Mouse (Mus musculus): ENCODE data around the gene 1700003E16Rik. TPM values are rescaled to one million over a fixed set of nuclear protein-coding genes. Genes with fewer than 3 reads are reported as not detected.

The 1700003E16Rik gene
- polyA plus RNA-seq (2016; fragmentation: Nextera tagmentation; extraction: Ambion mirVana) = 1.9 and 2.0 TPM in 2 replicates

DNA sequence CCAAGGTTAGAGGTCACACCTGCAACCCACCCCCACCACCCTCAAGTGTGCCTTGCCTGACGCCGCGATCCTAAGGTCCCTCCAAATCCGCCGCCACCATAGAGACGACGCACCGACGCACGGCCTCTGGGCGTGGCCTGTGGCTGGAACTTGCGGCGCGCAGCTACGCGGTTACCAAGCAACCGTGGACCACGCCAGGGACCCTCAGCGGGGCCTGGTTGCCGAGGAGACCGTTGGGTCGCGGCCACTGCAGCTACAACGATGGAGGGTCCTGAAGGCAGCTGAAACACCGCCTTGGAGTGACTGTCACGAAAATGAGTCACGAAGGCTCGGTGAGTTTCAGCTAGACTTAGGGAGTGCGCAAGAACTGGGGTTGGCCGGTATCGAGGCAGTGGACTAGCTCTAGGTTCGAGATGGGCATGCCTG is at the start of gene 1700003E16Rik, which contains the start of gene Wdr54:
Gene 1700003E16Rik (plus strand): TSS at position 146 of the 426 bp plus-strand sequence.
Gene Wdr54 (minus strand): TSS at position 139 of the 426 bp plus-strand sequence.
- DNase-seq (ENCODE audit: low spot score) = peak; percentile 92
- Histone ChIP-seq H3K27ac (replicated peaks) (peak within 1 kb of the TSS; percentile 84), H3K27me3 (ENCODE audit: low read depth, poor library complexity, severe bottlenecking) (peaks cover 40% of the 10 kb centered on the region), H3K4me1 (peaks cover 44% of the 10 kb centered on the region), H3K36me3 (peaks cover 29% of the 10 kb centered on the region), H3K9me3 (replicated peaks) (no peaks in the 10 kb centered on the region), H3K4me3 (peak within 1 kb of the TSS; percentile 71)
- WGBS = 1% methylated on average over 32 of the region's 32 CpGs

DNA sequence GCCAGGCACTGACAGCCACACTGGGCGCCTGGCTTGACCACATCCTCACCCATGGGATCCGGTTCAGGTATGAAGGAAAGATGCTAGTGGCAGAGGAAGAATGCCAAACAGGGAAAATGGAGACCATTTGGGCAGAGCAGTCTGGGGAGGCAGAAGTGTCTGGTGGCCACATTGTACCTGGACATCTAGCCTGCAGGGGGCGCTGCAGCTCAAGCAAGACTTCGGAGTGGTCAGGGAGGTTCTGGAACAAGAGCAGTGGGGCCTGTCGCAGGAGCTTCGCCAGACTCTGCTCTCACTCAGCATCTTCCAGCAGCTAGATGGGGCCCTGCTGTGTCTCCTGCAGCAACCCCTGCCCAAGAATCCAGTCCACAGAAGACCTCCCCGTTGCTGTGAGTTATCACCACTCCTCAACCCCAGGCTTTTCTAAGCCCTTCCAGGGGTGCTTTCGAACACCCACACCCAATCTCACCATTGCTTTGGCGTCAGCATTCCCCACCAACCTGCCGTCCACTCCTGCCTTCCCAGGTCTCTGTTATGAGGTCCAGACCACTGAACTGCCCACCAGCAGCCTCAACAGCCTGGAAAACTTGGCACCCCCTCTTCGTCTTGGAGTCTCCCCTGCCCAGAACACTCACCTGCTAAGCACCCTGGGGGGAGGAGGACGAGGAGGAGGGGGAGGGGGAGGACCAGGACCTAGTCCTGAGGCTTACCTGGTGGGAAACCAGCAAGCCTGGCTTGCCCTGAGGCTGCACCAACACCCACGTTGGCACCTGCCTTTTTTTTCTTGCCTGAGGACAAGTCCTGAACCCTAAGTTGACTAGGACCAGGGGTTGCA is 48.4 kb upstream of the 1700003E16Rik start:
- 36% methylated on average over 13 of the region's 13 CpGs for WGBS
- DNase-seq (ENCODE audit: low spot score) = peak; percentile 83
- no peaks in the 10 kb centered on the region for H3K9me3 ChIP-seq (replicated peaks)

DNA sequence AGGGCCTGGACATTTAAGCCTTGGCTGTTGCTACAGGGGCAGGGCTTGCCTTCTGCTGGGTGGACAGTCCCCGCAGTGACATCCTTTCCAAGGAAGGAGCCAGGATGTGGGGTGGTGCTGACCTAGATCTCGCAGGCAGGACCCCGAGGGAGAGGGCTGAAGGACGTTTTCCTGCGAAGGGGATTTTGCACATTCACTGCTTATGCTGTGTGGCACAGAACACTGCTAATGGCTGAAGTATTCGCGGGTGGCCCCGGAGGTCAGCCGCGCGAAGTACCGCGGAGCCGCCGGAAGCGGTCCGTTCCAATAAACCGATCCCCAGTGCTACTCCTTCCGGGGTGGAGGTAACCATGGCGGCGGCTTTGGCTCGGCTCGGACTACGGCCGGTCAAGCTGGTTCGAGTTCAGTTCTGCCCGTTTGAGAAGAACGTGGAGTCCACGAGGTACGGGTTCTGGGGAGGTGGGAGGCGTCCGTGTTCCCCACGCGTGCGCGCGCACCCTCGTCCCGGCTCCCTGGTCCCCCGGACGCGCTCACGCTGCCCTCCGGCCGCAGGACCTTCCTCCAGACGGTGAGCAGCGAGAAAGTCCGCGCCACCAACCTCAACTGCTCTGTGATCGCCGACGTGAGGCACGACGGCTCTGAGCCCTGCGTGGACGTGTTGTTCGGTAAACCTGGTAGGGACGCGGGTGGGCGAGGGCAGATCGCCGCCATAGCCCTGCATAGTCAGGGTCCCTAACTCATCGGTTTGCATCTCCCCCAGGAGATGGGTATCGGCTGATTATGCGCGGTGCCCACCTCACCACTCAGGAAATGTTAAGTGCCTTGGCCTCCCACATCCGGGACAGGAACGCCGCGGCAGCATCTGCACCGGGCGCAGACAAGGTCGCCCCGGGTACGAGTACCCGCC is 47.2 kb upstream of the 1700003E16Rik start, which contains the start of gene Mrpl53:
Gene Mrpl53 (plus strand): TSS at position 279 of the 907 bp plus-strand sequence.
- Histone ChIP-seq H3K9me3 (replicated peaks) (no peaks in the 10 kb centered on the region), H3K36me3 (peaks cover 29% of the 10 kb centered on the region), H3K4me3 (peak within 1 kb of the TSS; percentile 77), H3K27ac (replicated peaks) (peak within 1 kb of the TSS; percentile 88), H3K4me1 (peaks cover 27% of the 10 kb centered on the region), H3K27me3 (ENCODE audit: low read depth, poor library complexity, severe bottlenecking) (no peaks in the 10 kb centered on the region)
- DNase-seq (ENCODE audit: low spot score) = peak; percentile 83
- under 1% methylated on average over 76 of the region's 76 CpGs for WGBS

More for the DNA sequence above, 48.4 kb upstream of the 1700003E16Rik start:
- Histone ChIP-seq H3K4me1 (peaks cover 35% of the 10 kb centered on the region), H3K4me3 (peak overlapping the region; percentile 77), H3K36me3 (peaks cover 29% of the 10 kb centered on the region), H3K27me3 (ENCODE audit: low read depth, poor library complexity, severe bottlenecking) (peaks cover 10% of the 10 kb centered on the region), H3K27ac (replicated peaks) (peak overlapping the region; percentile 88)

DNA sequence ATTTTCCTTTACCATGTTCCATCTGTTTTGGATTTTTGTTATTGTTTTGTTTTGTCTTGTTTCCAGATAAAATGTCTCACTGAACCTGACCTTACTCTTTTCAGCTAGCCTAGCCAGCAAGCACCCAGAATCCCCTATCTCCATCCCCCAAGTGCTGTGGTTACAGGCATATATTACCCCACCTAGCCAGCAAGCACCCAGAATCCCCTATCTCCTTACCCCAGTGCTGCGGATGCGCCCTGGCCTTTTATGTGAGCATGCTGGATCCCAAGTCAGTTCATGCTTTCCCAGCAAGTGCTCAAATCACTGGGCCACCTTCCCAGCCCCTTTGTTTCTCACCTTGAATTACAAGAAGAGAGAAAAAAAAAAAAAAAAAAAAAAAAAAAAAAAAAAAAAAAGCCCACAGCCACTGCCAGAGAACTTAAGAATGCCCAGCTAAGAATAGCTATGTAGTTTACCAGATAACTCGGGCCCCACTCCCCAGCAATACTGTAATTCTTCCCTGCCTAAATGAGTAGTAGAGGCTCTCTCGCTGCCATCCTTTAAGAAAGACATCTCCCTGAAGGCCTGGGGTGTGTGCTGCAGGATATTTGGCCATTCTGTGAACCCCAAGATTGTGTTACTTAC is 44.6 kb upstream of the 1700003E16Rik start:
- WGBS = 90% methylated on average over 4 of the region's 4 CpGs
- H3K27ac ChIP-seq (replicated peaks) = no peak overlapping the region
- peaks cover 50% of the 10 kb centered on the region for H3K4me1 ChIP-seq

DNA sequence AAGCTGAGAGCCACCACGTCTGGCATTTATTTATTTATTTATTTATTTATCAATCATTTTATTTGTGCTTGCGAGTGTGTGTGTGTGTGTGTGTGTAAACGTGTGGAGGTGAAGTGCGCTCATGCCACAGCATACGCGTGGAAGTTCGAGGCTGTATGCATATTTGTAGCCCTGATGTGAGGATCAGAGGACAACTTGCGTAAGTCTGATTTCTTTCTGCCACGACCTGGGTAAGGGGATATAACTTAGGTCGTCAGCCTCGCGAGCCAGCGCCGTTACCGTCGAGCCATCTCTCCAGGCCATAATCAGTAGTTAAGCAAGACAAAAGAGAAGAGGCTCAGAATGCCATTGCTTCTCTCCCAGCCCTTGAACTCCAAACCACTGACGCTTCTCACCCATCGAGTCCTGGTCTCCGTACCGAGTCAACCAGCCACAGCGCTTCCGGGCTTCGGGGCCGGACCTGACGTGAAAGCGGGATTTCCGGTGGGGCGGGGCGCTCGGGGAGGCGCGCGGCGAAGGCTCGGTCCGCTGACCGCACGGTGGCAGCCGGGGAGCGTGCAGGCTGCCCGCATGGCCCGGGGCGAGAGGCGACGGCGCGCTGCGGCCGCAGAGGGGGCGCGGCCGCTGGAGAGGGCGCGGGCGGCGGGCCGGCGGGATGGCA is 41.1 kb upstream of the 1700003E16Rik start, which contains the start of gene Mogs:
Gene Mogs (plus strand): TSS at position 486 of the 661 bp plus-strand sequence.
- Histone ChIP-seq H3K9me3 (replicated peaks) (no peaks in the 10 kb centered on the region), H3K27ac (replicated peaks) (peak within 1 kb of the TSS; percentile 90), H3K4me3 (peak within 1 kb of the TSS; percentile 89), H3K4me1 (peaks cover 53% of the 10 kb centered on the region), H3K36me3 (peaks cover 47% of the 10 kb centered on the region), H3K27me3 (ENCODE audit: low read depth, poor library complexity, severe bottlenecking) (no peaks in the 10 kb centered on the region)
- WGBS = 1% methylated on average over 49 of the region's 58 CpGs
- peak; percentile 95 for DNase-seq (ENCODE audit: low spot score)

More for the DNA sequence above, 44.6 kb upstream of the 1700003E16Rik start:
- Histone ChIP-seq H3K4me3 (no peak overlapping the region), H3K9me3 (replicated peaks) (no peaks in the 10 kb centered on the region), H3K27me3 (ENCODE audit: low read depth, poor library complexity, severe bottlenecking) (no peaks in the 10 kb centered on the region), H3K36me3 (peaks cover 21% of the 10 kb centered on the region)
- no peak for DNase-seq (ENCODE audit: low spot score)

DNA sequence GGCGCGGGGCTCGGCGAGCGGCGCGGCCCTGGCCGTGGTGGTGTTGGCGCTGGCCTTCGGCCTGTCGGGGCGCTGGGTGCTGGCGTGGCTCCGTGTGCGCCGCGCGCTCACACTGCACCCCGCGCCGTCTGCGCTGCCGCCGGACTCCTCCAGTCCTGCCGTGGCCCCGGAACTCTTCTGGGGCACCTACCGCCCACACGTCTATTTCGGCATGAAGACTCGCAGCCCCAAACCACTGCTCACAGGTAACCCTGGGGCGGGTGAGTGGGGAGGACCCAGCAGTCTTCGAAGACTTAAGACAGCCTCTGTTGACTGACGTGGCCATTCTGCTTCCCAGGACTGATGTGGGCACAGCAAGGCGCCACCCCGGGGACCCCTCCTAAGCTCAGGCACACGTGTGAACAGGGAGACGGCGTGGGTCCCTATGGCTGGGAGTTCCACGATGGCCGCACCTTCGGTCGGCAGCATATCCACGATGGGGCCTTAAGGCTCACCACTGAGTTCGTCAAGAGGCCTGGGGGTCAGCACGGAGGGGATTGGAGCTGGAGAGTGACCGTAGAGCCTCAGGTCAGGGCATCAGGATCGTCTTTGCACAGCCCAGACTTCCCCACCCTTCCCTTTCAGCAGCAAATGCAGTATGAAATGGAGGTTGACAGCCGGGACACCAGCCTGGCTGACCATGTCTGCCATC is 40.4 kb upstream of the 1700003E16Rik start:
- 2% methylated on average over 44 of the region's 48 CpGs for WGBS
- Histone ChIP-seq H3K36me3 (peaks cover 41% of the 10 kb centered on the region), H3K27me3 (ENCODE audit: low read depth, poor library complexity, severe bottlenecking) (no peaks in the 10 kb centered on the region), H3K4me3 (peak overlapping the region; percentile 89), H3K27ac (replicated peaks) (peak overlapping the region; percentile 90), H3K9me3 (replicated peaks) (no peaks in the 10 kb centered on the region), H3K4me1 (peaks cover 55% of the 10 kb centered on the region)
- no peak for DNase-seq (ENCODE audit: low spot score)

DNA sequence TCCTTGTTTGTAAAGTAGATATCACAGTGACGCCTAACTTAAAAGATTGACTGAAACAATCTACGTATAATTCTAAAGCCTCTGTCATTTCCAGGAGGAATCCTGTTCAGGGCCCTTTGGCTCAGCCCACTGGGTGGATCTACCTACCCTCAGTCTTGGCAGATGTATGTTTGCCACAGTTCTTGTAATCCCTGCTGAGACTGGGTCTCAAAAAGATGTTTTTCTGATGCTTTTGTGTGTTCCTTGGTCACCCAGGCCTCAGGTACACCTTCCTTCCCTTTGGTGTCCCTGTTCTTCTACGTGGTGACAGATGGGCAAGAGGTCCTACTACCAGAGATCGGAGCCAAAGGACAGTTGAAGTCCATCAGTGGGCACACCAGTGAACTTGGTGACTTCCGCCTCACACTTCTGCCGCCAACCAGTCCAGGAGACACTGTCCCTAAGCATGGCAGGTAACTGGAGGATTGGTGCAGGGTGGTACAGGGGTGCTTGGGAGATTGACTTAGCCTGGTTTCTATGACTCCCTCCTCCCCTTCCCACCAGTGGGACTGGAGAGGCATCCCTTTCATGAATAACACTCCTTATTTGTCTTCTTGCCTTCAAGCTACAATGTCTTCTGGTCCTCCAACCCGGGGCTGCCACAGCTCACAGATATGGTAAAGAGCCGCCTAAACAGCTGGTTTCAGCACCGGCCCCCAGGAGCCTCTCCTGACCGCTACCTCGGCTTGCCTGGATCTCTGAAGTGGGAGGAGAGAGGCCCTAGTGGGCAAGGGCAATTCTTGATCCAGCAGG is 39.6 kb upstream of the 1700003E16Rik start:
- Histone ChIP-seq H3K27me3 (ENCODE audit: low read depth, poor library complexity, severe bottlenecking) (no peaks in the 10 kb centered on the region), H3K4me1 (peaks cover 55% of the 10 kb centered on the region), H3K4me3 (peak overlapping the region; percentile 89), H3K36me3 (peaks cover 34% of the 10 kb centered on the region), H3K27ac (replicated peaks) (peak overlapping the region; percentile 90; the same call in 1 of the 2 replicates), H3K9me3 (replicated peaks) (no peaks in the 10 kb centered on the region)
- 84% methylated on average over 11 of the region's 11 CpGs for WGBS
- DNase-seq (ENCODE audit: low spot score) = no peak

DNA sequence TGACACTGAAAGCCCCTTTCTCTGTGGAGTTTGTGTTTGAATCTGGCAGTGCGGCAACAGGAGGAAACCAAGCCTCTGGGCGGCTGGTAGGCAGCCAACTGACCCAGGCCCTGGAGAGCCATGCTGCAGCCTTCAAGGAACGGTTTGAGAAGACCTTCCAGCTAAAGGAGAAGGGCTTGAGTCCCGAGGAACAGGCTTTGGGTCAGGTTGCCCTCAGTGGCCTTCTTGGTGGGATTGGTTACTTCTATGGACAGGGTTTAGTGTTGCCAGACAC is 39.1 kb upstream of the 1700003E16Rik start:
- no peak for DNase-seq (ENCODE audit: low spot score)
- Histone ChIP-seq H3K4me3 (peak overlapping the region; percentile 89), H3K27me3 (ENCODE audit: low read depth, poor library complexity, severe bottlenecking) (no peaks in the 10 kb centered on the region), H3K36me3 (peaks cover 34% of the 10 kb centered on the region), H3K9me3 (replicated peaks) (no peaks in the 10 kb centered on the region), H3K27ac (replicated peaks) (peak overlapping the region; percentile 7; the same call in 1 of the 2 replicates), H3K4me1 (peaks cover 60% of the 10 kb centered on the region)
- WGBS = 91% methylated on average over 4 of the region's 4 CpGs

DNA sequence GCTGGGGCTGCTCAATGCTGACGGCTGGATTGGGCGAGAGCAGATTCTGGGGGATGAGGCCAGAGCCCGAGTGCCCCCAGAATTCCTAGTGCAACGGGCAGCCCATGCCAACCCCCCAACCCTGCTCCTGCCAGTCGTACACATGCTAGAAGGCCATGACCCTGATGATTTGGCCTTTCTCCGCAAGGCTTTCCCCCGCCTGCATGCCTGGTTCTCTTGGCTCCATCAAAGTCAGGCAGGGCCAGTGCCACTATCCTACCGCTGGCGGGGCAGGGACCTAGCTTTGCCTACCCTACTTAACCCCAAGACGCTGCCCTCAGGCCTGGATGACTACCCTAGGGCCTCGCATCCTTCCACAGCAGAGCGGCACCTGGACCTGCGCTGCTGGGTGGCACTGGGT is 38.6 kb upstream of the 1700003E16Rik start:
- H3K4me3 ChIP-seq = peak overlapping the region; percentile 89; the same call in 1 of the 2 replicates
- peaks cover 65% of the 10 kb centered on the region for H3K4me1 ChIP-seq
- no peak for DNase-seq (ENCODE audit: low spot score)
- WGBS = 88% methylated on average over 13 of the region's 13 CpGs
- H3K36me3 ChIP-seq = peaks cover 34% of the 10 kb centered on the region
- H3K9me3 ChIP-seq (replicated peaks) = no peaks in the 10 kb centered on the region
- H3K27me3 ChIP-seq (ENCODE audit: low read depth, poor library complexity, severe bottlenecking) = no peaks in the 10 kb centered on the region
- H3K27ac ChIP-seq (replicated peaks) = 0 out of 2 replicates have a peak overlapping the region, but pooled peaks have one; percentile 10

DNA sequence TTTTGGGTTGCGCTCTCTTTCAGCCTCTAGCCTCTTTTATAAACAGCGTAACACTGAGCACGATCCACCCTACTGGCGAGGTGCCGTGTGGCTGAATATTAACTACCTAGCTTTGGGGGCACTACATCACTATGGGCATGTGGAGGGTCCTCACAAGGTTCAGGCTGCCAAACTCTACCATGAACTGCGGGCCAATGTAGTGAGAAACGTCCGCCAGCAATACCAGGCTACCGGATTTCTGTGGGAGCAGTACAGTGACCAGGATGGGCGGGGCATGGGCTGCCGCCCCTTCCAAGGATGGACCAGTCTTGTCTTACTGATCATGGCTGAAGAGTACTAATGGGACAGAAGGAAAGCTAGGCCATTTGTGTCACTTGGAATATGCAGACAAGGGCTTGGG is 37.8 kb upstream of the 1700003E16Rik start:
- peaks cover 41% of the 10 kb centered on the region for H3K36me3 ChIP-seq
- H3K27ac ChIP-seq (replicated peaks) = no peak overlapping the region
- H3K9me3 ChIP-seq (replicated peaks) = no peaks in the 10 kb centered on the region
- H3K27me3 ChIP-seq (ENCODE audit: low read depth, poor library complexity, severe bottlenecking) = no peaks in the 10 kb centered on the region
- H3K4me3 ChIP-seq = peak overlapping the region; percentile 89; the same call in 1 of the 2 replicates
- peaks cover 73% of the 10 kb centered on the region for H3K4me1 ChIP-seq
- 89% methylated on average over 11 of the region's 11 CpGs for WGBS
- no peak for DNase-seq (ENCODE audit: low spot score)

All from midbrain, embryonic 10.5 days (tissue).